Mouse (Mus musculus): ENCODE measurements at regions not wholly inside any gene's neighbourhood (a gene's known extent, or its start where the extent isn't known, plus 50 kb on each side); places are given as distances from the start of the nearest gene placed in this dataset.

DNA sequence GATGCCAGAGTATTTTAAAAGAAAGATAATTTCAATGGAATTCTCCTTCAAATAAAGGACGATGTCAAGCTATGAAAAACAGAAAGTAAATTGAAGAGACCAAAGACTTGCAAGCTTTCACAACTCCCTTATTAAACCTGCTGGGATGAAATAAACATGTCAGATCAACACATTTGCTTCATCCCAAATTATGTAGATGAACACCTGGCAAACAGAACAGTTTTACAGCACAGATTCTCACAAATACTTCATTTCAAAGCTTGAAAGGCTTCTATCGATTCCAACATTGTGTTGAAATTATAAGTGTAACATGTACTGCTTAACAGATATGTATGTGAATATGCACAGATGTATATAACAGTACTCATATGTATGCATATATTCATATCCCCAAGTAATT lies 749.5 kb downstream of the Hdgfl1 start:
- no peak for ATAC-seq (ENCODE audit: low FRiP score)
- Histone ChIP-seq H3K9me3 (replicated peaks) (no peaks in the 10 kb centered on the region), H3K9ac (replicated peaks) (no peak overlapping the region), H3K4me3 (replicated peaks) (no peak overlapping the region), H3K27me3 (replicated peaks) (no peaks in the 10 kb centered on the region), H3K27ac (replicated peaks) (no peak overlapping the region), H3K4me1 (no peaks in the 10 kb centered on the region), H3K4me2 (no peak overlapping the region), H3K36me3 (no peaks in the 10 kb centered on the region)
- 83% methylated on average over 2 of the region's 2 CpGs for WGBS

DNA sequence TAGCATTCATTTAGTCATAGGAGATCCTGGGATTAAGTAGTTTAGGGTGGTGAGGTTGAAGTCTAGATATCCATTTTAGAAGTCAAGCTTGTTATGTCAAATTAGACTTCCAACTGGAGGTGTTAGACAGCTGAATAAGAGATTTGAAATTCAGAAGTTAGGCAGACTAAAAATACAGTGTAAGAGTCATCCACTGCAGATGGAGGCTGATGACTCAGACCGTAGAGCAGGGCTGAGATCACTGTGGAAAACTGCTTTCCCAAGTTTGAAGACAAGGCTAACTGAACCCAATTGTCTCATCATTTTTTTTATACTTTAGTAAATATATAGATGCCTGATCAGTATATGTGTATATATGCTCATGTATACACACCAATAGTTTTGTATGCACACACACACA lies 738.8 kb upstream of the Nrsn1 start:
- 94% methylated on average over 1 of the region's 1 CpGs for WGBS

DNA sequence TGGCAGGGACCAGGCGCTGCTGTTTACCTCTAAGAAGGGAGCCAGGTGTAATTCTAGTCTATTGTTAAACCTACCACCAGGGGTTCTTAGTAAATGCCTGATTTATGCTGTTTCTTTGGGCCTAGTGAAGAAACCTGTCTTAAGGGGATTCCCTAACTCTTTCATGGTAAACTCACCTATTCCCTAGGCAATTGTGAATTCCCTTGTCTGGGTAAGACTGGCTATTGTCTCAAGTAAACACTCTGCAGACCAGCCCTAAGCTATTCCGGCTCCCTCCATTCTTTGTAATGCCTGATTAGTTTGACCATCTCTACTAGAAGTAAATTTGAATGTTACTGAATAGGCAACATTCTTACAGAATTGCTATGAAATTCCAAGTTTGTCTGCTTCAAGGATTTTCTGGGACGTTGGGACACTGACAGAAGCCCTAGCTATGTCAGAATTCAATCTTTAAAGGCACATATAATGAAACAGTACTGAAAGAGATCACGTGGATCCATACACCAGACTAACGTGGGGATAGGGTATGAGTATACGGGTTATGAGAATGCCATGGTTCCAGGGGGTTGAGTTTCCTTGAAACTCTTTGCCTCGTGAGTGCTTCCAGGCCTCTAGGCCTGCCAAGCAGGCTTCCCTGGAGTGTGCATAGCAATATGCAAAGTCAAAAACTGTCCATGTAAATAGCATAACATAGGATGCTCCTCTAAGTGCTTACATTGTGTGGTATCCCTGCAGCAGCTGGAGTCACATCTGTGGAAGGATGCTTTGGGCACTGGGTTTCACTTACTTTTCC lies 734.7 kb upstream of the Nrsn1 start:
- no peaks in the 10 kb centered on the region for H3K36me3 ChIP-seq
- no peaks in the 10 kb centered on the region for H3K9me3 ChIP-seq (replicated peaks)
- H3K9ac ChIP-seq (replicated peaks), result no peak overlapping the region
- H3K4me2 ChIP-seq, result no peak overlapping the region
- H3K4me3 ChIP-seq (replicated peaks), result no peak overlapping the region
- no peaks in the 10 kb centered on the region for H3K27me3 ChIP-seq (replicated peaks)
- no peak overlapping the region for H3K27ac ChIP-seq (replicated peaks)
- H3K4me1 ChIP-seq, result no peaks in the 10 kb centered on the region
- no peak for ATAC-seq (ENCODE audit: low FRiP score)
- WGBS, result 86% methylated on average over 7 of the region's 7 CpGs

More for the DNA sequence above, 738.8 kb upstream of the Nrsn1 start:
- Histone ChIP-seq H3K9me3 (replicated peaks) (no peaks in the 10 kb centered on the region), H3K4me3 (replicated peaks) (no peak overlapping the region), H3K9ac (replicated peaks) (no peak overlapping the region), H3K4me1 (no peaks in the 10 kb centered on the region), H3K36me3 (no peaks in the 10 kb centered on the region), H3K27ac (replicated peaks) (no peak overlapping the region), H3K27me3 (replicated peaks) (no peaks in the 10 kb centered on the region), H3K4me2 (no peak overlapping the region)
- no peak for ATAC-seq (ENCODE audit: low FRiP score)

DNA sequence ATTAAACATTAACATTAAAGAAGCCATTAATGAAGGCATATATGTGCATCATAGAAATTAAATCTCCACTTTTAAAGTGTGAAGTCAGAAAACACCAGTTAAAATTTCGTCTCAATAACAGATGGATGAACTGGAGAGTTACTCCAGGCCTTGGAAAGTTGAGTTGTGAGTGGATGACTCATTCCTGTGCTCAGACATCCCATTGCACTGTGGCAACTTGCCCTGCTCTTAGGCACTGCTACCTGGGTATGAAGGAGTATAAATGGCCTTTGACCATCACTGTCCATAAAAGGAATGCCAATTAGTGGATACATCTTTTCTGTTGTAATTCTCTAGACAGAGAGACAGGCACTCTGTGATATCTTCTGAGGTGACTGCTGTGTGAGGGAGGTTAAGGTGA lies 723.2 kb upstream of the Nrsn1 start:
- Histone ChIP-seq H3K9me3 (replicated peaks) (0 out of 2 replicates have a peak, but pooled peaks cover 3% of the 10 kb centered on the region), H3K27ac (replicated peaks) (no peak overlapping the region), H3K4me2 (no peak overlapping the region), H3K9ac (replicated peaks) (no peak overlapping the region), H3K36me3 (no peaks in the 10 kb centered on the region), H3K4me1 (no peaks in the 10 kb centered on the region), H3K4me3 (replicated peaks) (no peak overlapping the region), H3K27me3 (replicated peaks) (no peaks in the 10 kb centered on the region)
- no peak for ATAC-seq (ENCODE audit: low FRiP score)
- 81% methylated on average over 1 of the region's 1 CpGs for WGBS

DNA sequence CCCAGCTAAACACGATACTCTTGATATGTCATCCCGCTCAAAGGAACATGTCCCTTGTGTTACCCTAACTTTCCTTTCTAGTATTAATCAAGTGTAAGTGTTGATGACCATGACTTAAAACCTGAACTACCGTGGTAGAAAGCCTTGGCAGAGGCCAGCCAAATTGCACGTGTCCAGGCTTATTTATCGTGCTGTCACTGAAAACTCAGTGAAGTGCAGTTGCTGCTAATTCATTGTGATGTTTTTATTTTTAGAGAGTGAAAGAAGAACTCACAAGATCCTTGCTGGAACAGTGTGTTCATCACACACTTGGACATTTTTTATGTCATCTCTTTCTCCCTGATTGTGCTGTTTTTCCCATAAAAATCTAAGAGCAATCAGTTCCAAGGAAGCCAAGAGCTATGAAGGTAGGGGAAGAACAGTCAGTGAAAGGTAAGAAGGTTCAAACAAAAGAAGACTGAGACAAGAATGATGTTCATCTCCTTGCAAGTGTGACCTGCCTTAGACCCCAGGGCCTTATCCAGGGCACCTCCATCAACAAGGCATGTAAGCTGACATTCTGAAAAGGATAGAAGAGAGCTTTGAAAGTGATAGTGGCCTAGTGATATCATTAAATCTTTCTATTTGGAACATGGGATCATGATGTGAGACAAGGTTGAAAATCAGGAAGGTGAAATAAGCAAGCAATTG lies 718.9 kb upstream of the Nrsn1 start:
- H3K4me2 ChIP-seq, result no peak overlapping the region
- no peaks in the 10 kb centered on the region for H3K27me3 ChIP-seq (replicated peaks)
- H3K36me3 ChIP-seq, result no peaks in the 10 kb centered on the region
- no peaks in the 10 kb centered on the region for H3K9me3 ChIP-seq (replicated peaks)
- H3K9ac ChIP-seq (replicated peaks), result no peak overlapping the region
- no peak for ATAC-seq (ENCODE audit: low FRiP score)
- no peak overlapping the region for H3K4me3 ChIP-seq (replicated peaks)
- WGBS, result 72% methylated on average over 5 of the region's 5 CpGs
- no peaks in the 10 kb centered on the region for H3K4me1 ChIP-seq
- H3K27ac ChIP-seq (replicated peaks), result no peak overlapping the region

DNA sequence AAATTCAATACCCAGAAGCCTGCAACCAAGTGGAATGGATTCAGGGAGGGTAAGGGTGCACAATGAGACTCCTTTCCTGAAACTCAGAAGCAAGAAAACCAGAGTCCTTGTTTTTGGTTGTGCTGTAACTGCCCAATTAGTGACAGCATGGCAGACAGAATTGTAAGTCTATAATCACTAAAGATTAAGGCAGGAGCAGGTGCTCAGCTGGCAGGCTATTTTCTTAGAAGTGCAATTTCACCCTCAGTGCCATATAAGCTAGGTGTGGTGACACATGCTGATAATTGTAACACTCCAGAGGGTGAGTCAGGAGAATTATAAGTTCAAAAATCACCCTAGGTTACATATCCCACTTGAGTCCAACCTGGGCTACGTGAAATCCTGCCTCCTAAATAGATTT lies 714.2 kb upstream of the Nrsn1 start:
- Histone ChIP-seq H3K27ac (replicated peaks) (no peak overlapping the region), H3K4me3 (replicated peaks) (no peak overlapping the region), H3K4me2 (no peak overlapping the region), H3K9me3 (replicated peaks) (no peaks in the 10 kb centered on the region), H3K36me3 (no peaks in the 10 kb centered on the region), H3K4me1 (no peaks in the 10 kb centered on the region), H3K9ac (replicated peaks) (no peak overlapping the region), H3K27me3 (replicated peaks) (no peaks in the 10 kb centered on the region)
- no peak for ATAC-seq (ENCODE audit: low FRiP score)
- WGBS, result 76% methylated on average over 1 of the region's 1 CpGs

DNA sequence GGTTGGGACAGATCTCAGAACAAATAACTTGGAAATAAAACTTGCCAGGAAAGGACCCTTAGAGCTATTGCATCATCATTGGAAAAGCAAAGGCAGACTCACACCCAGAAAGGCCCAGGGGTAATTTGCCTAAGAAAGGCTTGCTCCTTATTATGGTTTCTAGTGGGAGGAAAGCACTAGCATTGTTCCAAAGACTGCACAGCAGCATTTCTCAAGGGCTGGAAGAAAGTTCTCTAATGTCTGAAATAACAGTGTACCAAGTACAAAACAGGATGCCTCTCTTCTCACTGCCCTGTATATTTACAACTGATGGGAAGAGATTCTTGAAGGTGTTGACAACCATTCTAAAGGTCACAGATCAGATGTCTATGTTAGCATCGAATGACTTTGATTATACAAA lies 713.4 kb upstream of the Nrsn1 start:
- H3K9me3 ChIP-seq (replicated peaks), result no peaks in the 10 kb centered on the region
- WGBS, result 86% methylated on average over 1 of the region's 1 CpGs

DNA sequence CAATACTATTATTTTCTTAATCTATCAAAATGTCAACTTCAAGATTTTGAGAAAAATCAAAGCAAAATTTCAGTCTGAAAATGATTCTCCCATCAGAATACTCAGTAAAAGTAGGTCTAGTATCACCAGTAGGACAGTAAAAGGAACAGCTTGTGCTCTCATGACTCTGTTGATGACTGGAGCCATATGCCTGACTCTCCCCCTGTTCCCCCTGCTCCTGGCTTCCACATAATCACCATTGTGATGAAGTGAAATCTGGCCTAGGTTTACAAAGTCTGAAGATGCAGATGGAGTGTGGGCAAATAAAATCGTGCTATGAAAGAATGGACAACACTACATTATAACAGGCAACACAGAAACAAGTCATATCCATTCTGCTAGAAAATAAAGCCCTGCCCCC lies 708.3 kb upstream of the Nrsn1 start:
- WGBS, result 58% methylated on average over 1 of the region's 1 CpGs

More for the DNA sequence above, 713.4 kb upstream of the Nrsn1 start:
- Histone ChIP-seq H3K36me3 (no peaks in the 10 kb centered on the region), H3K27me3 (replicated peaks) (no peaks in the 10 kb centered on the region), H3K9ac (replicated peaks) (no peak overlapping the region), H3K4me1 (no peaks in the 10 kb centered on the region), H3K4me3 (replicated peaks) (no peak overlapping the region), H3K27ac (replicated peaks) (no peak overlapping the region), H3K4me2 (no peak overlapping the region)
- ATAC-seq (ENCODE audit: low FRiP score), result no peak

DNA sequence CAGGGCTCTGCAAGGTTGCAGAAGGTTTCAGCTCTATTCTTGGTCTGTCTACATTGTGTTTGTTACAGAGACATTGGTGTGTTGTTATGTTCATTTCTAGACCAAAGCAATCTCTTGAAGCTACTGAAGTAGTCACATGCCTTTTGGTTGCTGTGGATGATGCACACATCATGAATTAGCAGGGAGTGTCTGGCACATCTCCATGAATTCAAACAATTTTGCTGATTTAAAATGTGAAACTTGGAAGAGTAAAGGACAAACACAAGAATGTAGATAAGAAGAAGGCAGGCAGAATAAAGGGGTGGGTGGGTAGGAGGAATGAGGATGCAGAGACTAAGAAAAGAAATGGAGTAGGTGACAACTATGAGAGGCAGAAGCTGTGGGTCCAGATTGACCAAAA lies 688.3 kb upstream of the Nrsn1 start:
- H3K9me3 ChIP-seq (replicated peaks), result no peaks in the 10 kb centered on the region
- ATAC-seq (ENCODE audit: low FRiP score), result no peak

More for the DNA sequence above, 708.3 kb upstream of the Nrsn1 start:
- ATAC-seq (ENCODE audit: low FRiP score), result no peak
- Histone ChIP-seq H3K36me3 (no peaks in the 10 kb centered on the region), H3K4me3 (replicated peaks) (no peak overlapping the region), H3K27ac (replicated peaks) (no peak overlapping the region), H3K4me2 (no peak overlapping the region), H3K4me1 (no peaks in the 10 kb centered on the region), H3K9ac (replicated peaks) (no peak overlapping the region), H3K27me3 (replicated peaks) (no peaks in the 10 kb centered on the region), H3K9me3 (replicated peaks) (no peaks in the 10 kb centered on the region)

DNA sequence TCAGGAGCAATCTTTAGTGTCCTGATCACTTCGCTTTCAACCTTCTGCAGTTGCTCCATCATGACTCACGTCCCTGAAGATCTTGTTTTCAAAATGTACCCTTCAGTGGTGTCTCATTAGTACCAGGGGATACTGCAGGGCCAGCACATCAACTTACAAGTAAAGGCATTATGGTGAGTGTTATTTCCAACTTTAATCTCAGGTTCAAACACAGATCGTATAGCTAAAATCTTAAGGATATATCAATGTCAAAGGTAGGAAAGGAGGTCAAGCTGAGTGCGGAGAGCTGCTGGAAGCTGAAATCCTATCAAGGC lies 687.8 kb upstream of the Nrsn1 start:
- no peak overlapping the region for H3K4me2 ChIP-seq
- 91% methylated on average over 4 of the region's 4 CpGs for WGBS
- no peaks in the 10 kb centered on the region for H3K4me1 ChIP-seq
- H3K9me3 ChIP-seq (replicated peaks), result no peaks in the 10 kb centered on the region
- no peak overlapping the region for H3K9ac ChIP-seq (replicated peaks)
- no peak overlapping the region for H3K27ac ChIP-seq (replicated peaks)
- H3K27me3 ChIP-seq (replicated peaks), result no peaks in the 10 kb centered on the region
- no peak overlapping the region for H3K4me3 ChIP-seq (replicated peaks)
- ATAC-seq (ENCODE audit: low FRiP score), result no peak
- no peaks in the 10 kb centered on the region for H3K36me3 ChIP-seq

More for the DNA sequence above, 688.3 kb upstream of the Nrsn1 start:
- Histone ChIP-seq H3K4me2 (no peak overlapping the region), H3K4me1 (no peaks in the 10 kb centered on the region), H3K27me3 (replicated peaks) (no peaks in the 10 kb centered on the region), H3K9ac (replicated peaks) (no peak overlapping the region), H3K27ac (replicated peaks) (no peak overlapping the region), H3K36me3 (no peaks in the 10 kb centered on the region), H3K4me3 (replicated peaks) (no peak overlapping the region)

DNA sequence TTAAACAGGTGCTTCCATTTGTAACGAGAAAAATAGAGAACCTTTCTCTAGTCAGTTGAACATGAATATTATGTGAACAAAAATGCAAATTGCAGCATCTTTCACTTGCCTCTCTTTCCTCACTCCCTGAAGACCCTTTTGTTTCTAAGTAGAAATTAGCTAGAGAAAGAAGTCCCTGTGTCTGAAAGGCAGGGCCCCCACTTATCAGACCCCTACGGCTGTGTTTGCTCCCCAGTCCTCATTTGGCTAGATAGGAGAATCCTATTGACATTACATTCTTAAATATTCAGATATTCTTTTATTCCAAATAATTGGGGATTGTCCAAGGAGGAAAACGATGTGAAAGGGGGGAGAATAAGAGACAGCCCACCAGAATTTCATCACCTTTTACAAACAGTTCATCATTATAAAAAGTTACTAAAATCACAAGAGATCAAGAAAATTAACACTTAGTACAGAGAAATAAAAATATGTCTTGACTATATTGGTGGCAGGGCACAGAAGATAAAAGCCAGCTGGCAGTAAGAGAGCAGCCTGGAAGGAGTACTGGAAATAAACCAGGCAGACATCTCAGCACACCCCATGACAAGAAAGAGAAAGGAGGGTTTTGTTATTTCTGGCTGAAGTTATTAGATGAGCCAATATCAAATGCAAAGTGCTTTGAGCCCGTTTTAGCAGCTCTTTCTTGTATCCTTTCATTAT lies 687.3 kb upstream of the Nrsn1 start:
- WGBS, result 63% methylated on average over 4 of the region's 4 CpGs
- no peaks in the 10 kb centered on the region for H3K4me1 ChIP-seq

DNA sequence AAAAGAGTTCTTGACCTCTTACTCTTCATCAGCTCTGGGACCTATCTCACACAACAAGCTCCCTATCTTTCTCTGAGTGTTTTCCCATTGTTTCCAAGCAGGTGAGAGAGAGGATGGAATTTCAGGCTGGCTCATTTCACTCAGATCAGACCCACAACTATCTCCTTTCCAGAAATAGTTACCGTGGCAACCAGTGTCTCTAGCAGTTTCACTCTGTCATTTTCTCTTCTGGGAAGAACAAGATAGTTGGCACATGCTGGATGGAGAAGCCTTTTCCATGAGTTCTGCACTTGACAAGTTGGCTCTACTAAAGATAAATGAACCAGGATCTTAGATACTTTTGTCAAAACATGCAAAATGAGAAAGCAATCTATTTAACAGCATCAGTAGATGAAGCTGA lies 667.3 kb upstream of the Nrsn1 start:
- H3K9me3 ChIP-seq (replicated peaks), result no peaks in the 10 kb centered on the region
- no peak overlapping the region for H3K4me3 ChIP-seq (replicated peaks)
- peaks cover 10% of the 10 kb centered on the region for H3K4me1 ChIP-seq
- WGBS, result 87% methylated on average over 1 of the region's 1 CpGs
- H3K9ac ChIP-seq (replicated peaks), result no peak overlapping the region
- no peak overlapping the region for H3K27ac ChIP-seq (replicated peaks)
- no peaks in the 10 kb centered on the region for H3K36me3 ChIP-seq
- no peak for ATAC-seq (ENCODE audit: low FRiP score)
- H3K27me3 ChIP-seq (replicated peaks), result no peaks in the 10 kb centered on the region
- H3K4me2 ChIP-seq, result no peak overlapping the region

More for the DNA sequence above, 687.3 kb upstream of the Nrsn1 start:
- no peak overlapping the region for H3K4me2 ChIP-seq
- H3K27me3 ChIP-seq (replicated peaks), result no peaks in the 10 kb centered on the region
- H3K36me3 ChIP-seq, result no peaks in the 10 kb centered on the region
- H3K4me3 ChIP-seq (replicated peaks), result no peak overlapping the region
- no peak for ATAC-seq (ENCODE audit: low FRiP score)
- H3K27ac ChIP-seq (replicated peaks), result no peak overlapping the region
- H3K9me3 ChIP-seq (replicated peaks), result no peaks in the 10 kb centered on the region
- H3K9ac ChIP-seq (replicated peaks), result no peak overlapping the region

Measured in neural tube, embryonic 15.5 days (tissue).